Mouse (Mus musculus): Measurements from ENCODE around the gene Wwtr1.

DNA sequence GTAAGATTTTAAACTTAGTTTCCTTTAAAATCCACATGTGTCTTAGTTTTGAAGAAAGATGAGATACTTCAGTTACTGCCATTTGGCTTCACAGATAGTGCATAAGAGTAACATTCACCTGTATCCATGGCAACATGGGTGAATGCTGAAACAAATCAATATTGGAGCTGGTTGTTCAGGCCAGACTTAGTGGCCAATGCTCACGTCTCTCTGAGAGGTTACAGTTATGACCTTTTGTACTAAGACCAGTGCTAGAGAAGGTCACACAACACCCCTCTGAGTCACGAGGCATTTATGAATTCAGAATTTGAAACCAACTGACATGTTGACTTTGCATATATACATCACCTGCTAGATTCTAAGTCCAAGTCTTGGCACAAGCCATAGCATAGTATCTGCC is 155.5 kb downstream of the Wwtr1 start:
- no peak for TF ChIP-seq CTCF (IDR thresholded peaks at IDR 0.05; ENCODE audit: borderline replicate concordance, extremely low read depth, insufficient read depth, insufficient read length)
- TF ChIP-seq POLR2A (IDR thresholded peaks at IDR 0.05; ENCODE audit: borderline replicate concordance, extremely low read depth, insufficient read depth, insufficient read length, poor library complexity, severe bottlenecking): no peak

All from brain, embryonic 14.5 days (tissue).